Mouse (Mus musculus) mouse embryonic stem cell (cell line): ENCODE results near the gene Dnah9.

ENCODE experiments used
- in situ Hi-C, 2 experiments: fragments of 300-500 bp; cut with MboI; formaldehyde crosslinking; loops; 1 replicate in 1 of 2; 3 replicates in 1 of 2; pipeline ENCODE4 v1.14.3; 2019 to 2020; ENCODE audit warnings: low sequenced_read_pairs in 2 of 2, low pct_unique_long_range_greater_than_20kb in 1 of 2, mixed read lengths in 1 of 2; ENCODE audit not compliant: unreplicated experiment in 1 of 2

Gene Dnah9

GRCm38 (mm10) chr11:65975871-65976270 is 192.5 kb downstream of the Dnah9 start:
- in situ Hi-C loops, result no loop called here

- in situ Hi-C loops, result no loop called here
Measured at GRCm38 (mm10) chr11:65930796-65931195, 237.6 kb downstream of the Dnah9 start.

- in situ Hi-C loops, result no loop called here
Measured at GRCm38 (mm10) chr11:65930359-65930758, 238.0 kb downstream of the Dnah9 start.

- in situ Hi-C loops, result no loop called here
Measured at GRCm38 (mm10) chr11:65927962-65928361, 240.4 kb downstream of the Dnah9 start.

- in situ Hi-C loops, result no loop called here
Measured at GRCm38 (mm10) chr11:65918480-65919236, 249.7 kb downstream of the Dnah9 start.

- in situ Hi-C loops, result no loop called here
Measured at GRCm38 (mm10) chr11:65909195-65909594, 259.2 kb downstream of the Dnah9 start.

- in situ Hi-C loops, result no loop called here
Measured at GRCm38 (mm10) chr11:65905487-65905886, 262.9 kb downstream of the Dnah9 start.

GRCm38 (mm10) chr11:65903944-65904343 is 264.4 kb downstream of the Dnah9 start:
- in situ Hi-C loops, result no loop called here

GRCm38 (mm10) chr11:65881465-65881864 is 286.9 kb downstream of the Dnah9 start:
- in situ Hi-C loops, result no loop called here

- in situ Hi-C loops, result no loop called here
Measured at GRCm38 (mm10) chr11:65877146-65877775, 291.1 kb downstream of the Dnah9 start.

GRCm38 (mm10) chr11:65861476-65861875 is 306.9 kb downstream of the Dnah9 start:
- in situ Hi-C loops, result no loop called here

- in situ Hi-C loops, result no loop called here
Measured at GRCm38 (mm10) chr11:65852066-65852465, 316.3 kb downstream of the Dnah9 start.

- in situ Hi-C loops, result loop anchor here in 1 of 2 experiments (25.0 kb wide), 1 partner anchor 1041 kb away; no protein-coding TSS in a partner anchor
Measured at GRCm38 (mm10) chr11:65846446-65846845, 321.9 kb downstream of the Dnah9 start.

GRCm38 (mm10) chr11:65838999-65839398 is 329.4 kb downstream of the Dnah9 start:
- in situ Hi-C loops, result loop anchor here in 1 of 2 experiments (25.0 kb wide), 1 partner anchor 1048 kb away; no protein-coding TSS in a partner anchor

- in situ Hi-C loops, result loop anchor here in 1 of 2 experiments (25.0 kb wide), 1 partner anchor 1188 kb away; no protein-coding TSS in a partner anchor
Measured at GRCm38 (mm10) chr11:65824556-65824955, 343.8 kb downstream of the Dnah9 start.

GRCm38 (mm10) chr11:65820877-65821276 is 347.5 kb downstream of the Dnah9 start:
- in situ Hi-C loops, result loop anchor here in 1 of 2 experiments (25.0 kb wide), 1 partner anchor 1191 kb away; no protein-coding TSS in a partner anchor

GRCm38 (mm10) chr11:65820280-65820679 is 348.1 kb downstream of the Dnah9 start:
- in situ Hi-C loops, result loop anchor here in 1 of 2 experiments (25.0 kb wide), 1 partner anchor 1192 kb away; no protein-coding TSS in a partner anchor

- in situ Hi-C loops, result loop anchor here in 1 of 2 experiments (25.0 kb wide), 1 partner anchor 1194 kb away; no protein-coding TSS in a partner anchor
Measured at GRCm38 (mm10) chr11:65818193-65818592, 350.2 kb downstream of the Dnah9 start.

- in situ Hi-C loops, result loop anchor here in 1 of 2 experiments (25.0 kb wide), 1 partner anchor 1196 kb away; no protein-coding TSS in a partner anchor
Measured at GRCm38 (mm10) chr11:65816237-65816636, 352.1 kb downstream of the Dnah9 start.
